Mouse (Mus musculus): ENCODE data around the gene Wipf1. TPM values are rescaled to one million over a fixed set of nuclear protein-coding genes. Genes with fewer than 3 reads are reported as not detected.

Gene Wipf1
- polyA plus RNA-seq, 1 experiment from 2014 or later = 2.4 TPM

Other genes with a start within 250 kb of the Wipf1 start
- 9.8 TPM in 2 replicates for gene Scrn3, start 217.1 kb downstream of the Wipf1 start, polyA plus RNA-seq (2015; fragmentation: Nextera tagmentation; extraction: Ambion mirVana)
- gene Cir1, start 217.0 kb downstream of the Wipf1 start, polyA plus RNA-seq (2015; fragmentation: Nextera tagmentation; extraction: Ambion mirVana) = 23.1 and 26.9 TPM in 2 replicates
- gene Gpr155, start 143.2 kb downstream of the Wipf1 start, polyA plus RNA-seq (2015; fragmentation: Nextera tagmentation; extraction: Ambion mirVana) = 14.3 and 15.6 TPM in 2 replicates
- gene Chrna1, start 50.6 kb upstream of the Wipf1 start, polyA plus RNA-seq (2015; fragmentation: Nextera tagmentation; extraction: Ambion mirVana) = 0.73 and 0.78 TPM in 2 replicates
- 78.8 and 101 TPM in 2 replicates for gene Chn1, start 245.6 kb upstream of the Wipf1 start, polyA plus RNA-seq (2015; fragmentation: Nextera tagmentation; extraction: Ambion mirVana)

Data from neural tube, embryonic 15.5 days (tissue).